Mouse (Mus musculus) intestine, embryonic 16.5 days (tissue): ENCODE measurements around the gene Fbxo31. TPM values are rescaled to one million over a fixed set of nuclear protein-coding genes. Genes with fewer than 3 reads are reported as not detected.

ENCODE experiments used
- ATAC-seq: fragments of 200-750 bp; cut with Nextera tagmentation; 2 replicates; pipeline ENCODE4 v1.8.0; 2017; ENCODE audit warnings: moderate TSS enrichment, moderate library complexity
- H3K27ac ChIP-seq: fragments of 300-500 bp; sonication (generic); 2 replicates; pipeline ENCODE4 v1.5.1; 2014; ENCODE audit warnings: mild to moderate bottlenecking, low read length
- H3K27me3 ChIP-seq: fragments of 300-500 bp; sonication (generic); replicated peaks from 2 replicates; pipeline ENCODE4 v1.6.1; 2014; ENCODE audit warnings: low read length, control low read depth, mixed read lengths; ENCODE audit not compliant: control insufficient read depth, insufficient read depth
- H3K36me3 ChIP-seq: fragments of 300-500 bp; sonication (generic); 2 replicates; pipeline ENCODE4 v1.6.1; 2014; ENCODE audit warnings: low read length, control low read depth; ENCODE audit not compliant: control insufficient read depth, insufficient read depth
- H3K4me1 ChIP-seq: fragments of 300-500 bp; sonication (generic); 2 replicates; pipeline ENCODE4 v1.6.1; 2014; ENCODE audit warnings: low read length, control low read depth, mixed read lengths; ENCODE audit not compliant: control insufficient read depth, insufficient read depth
- H3K4me2 ChIP-seq: fragments of 300-500 bp; sonication (generic); 2 replicates; pipeline ENCODE4 v1.6.1; 2014; ENCODE audit warnings: low read depth, low read length, control low read depth
- H3K4me3 ChIP-seq: fragments of 300-500 bp; sonication (generic); 2 replicates; pipeline ENCODE4 v1.5.1; 2014; ENCODE audit warnings: mild to moderate bottlenecking, low read length
- H3K9ac ChIP-seq: fragments of 300-500 bp; sonication (generic); 2 replicates; pipeline ENCODE4 v1.6.1; 2014; ENCODE audit warnings: low read depth, low read length
- H3K9me3 ChIP-seq: fragments of 300-500 bp; sonication (generic); 2 replicates; pipeline ENCODE4 v1.6.1; 2016; ENCODE audit warnings: low read length, control low read depth; ENCODE audit not compliant: control insufficient read depth
- WGBS: fragments of 180-500 bp; shearing (Covaris S2); extraction: QIAGEN DNeasy Blood & Tissue Kit; methylation state at CpG from one replicate; pipeline ENCODE4 v1.1.7; 2014; 5-methylcytosine and 5-hydroxymethylcytosine counted together
- polyA plus RNA-seq: library from polyadenylated mRNA; unstranded; fragments of >200 nt; fragmentation: Nextera tagmentation; extraction: Ambion mirVana; gene quantifications from 2 replicates; pipeline ENCODE4 v1.2.1, GENCODE M21; 2015

Fbxo31 gene
- polyA plus RNA-seq, 1 experiment from 2014 or later = 10.6 TPM

DNA sequence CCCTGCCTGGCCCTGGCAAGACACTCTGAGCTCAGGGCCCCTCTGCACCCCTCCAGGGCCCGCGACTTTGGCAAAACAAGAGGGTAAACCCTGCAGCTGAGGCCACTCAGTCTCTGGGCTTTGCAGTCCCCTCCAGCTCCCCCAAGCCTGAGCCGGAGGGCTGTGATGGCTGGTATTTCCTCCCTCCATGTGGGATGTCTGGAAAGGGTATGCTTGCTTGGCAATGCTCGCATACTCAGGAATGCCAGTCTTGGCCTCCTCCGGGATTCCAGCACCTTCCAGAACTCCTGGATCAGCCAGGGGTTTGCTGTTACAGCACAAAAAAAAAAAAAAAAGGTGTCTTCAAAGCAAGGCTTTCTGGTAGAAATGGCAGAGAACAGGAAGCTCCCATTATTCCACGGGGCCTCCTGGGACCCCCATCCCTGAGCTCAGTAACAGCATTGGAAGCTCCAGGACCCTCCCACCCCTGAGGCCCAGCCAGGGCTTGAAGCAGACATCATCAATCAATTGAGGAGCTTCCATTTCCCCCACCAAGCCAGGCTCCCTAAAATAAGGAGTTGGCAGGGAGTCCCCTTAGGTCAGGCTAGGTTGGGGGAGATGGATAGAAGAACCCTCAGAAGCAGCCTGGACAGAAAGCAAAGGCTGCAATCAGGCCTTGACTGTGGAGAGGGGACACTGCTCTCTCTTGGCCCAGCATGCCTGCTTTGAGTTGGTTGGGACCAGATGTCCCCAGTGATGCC lies 51.6 kb downstream of the Fbxo31 start:
- no peak overlapping the region for H3K9ac ChIP-seq
- H3K9me3 ChIP-seq = no peaks in the 10 kb centered on the region
- no peaks in the 10 kb centered on the region for H3K27me3 ChIP-seq
- no peaks in the 10 kb centered on the region for H3K36me3 ChIP-seq
- no peak overlapping the region for H3K4me3 ChIP-seq
- H3K4me1 ChIP-seq = no peaks in the 10 kb centered on the region
- no peak for ATAC-seq
- H3K4me2 ChIP-seq = no peak overlapping the region
- H3K27ac ChIP-seq = no peak overlapping the region
- WGBS = 62% methylated on average over 6 of the region's 6 CpGs

DNA sequence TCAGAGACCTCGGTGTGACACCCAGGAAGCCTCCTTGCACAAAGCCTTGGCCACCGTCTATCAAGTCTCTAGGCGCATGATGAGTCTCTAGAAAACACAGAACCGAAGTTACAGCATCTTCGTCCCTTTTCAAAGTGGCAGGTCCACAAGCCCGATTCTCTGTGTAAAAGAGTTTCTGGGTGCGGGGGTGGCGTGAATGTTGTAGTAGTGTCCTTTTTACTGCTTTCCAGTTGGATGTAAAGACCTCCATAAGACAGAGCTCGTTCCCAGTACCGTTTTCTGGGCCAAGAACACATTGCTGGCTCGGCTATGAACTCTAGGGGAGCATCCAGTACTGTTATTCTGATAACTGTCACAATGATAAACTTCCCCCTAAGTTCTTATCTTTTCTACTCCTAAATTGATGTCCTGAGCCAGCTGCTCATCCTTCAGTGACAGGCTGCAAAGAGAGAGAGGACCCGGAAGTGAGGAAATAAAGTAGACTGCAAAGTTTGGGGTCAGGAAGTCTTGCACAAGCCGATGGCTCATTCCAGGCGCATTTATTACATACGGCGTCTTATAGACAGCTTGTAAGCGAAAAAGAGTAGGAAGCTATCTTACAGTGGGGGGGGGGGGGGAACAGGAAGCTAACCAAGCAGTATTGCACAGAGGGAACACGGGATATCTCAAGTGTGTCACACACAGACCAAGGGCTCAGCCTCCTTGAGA lies 53.3 kb downstream of the Fbxo31 start:
- Histone ChIP-seq H3K4me2 (no peak overlapping the region), H3K27me3 (no peaks in the 10 kb centered on the region), H3K4me1 (no peaks in the 10 kb centered on the region), H3K27ac (no peak overlapping the region), H3K9ac (no peak overlapping the region), H3K4me3 (no peak overlapping the region), H3K9me3 (no peaks in the 10 kb centered on the region), H3K36me3 (no peaks in the 10 kb centered on the region)
- ATAC-seq = no peak
- WGBS = 68% methylated on average over 18 of the region's 18 CpGs

DNA sequence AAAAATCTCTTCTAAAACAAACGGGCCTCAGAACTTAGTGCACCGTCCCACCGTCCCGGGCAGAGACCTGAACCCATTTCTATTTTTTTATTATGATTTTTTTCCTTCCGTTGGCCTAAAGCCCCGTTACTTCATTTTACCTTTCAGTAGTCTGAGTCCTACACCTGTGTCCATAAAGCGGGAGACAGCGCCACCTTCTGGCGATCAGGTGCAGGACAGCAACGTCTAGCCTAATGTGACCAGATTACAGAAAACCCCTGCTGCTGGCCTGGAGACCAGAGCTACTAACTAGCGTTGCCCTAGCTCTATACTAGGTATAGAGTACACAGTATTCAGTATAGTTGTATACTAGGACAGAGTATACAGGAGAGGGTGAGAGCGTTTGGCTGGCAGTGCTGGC lies 65.2 kb downstream of the Fbxo31 start:
- Histone ChIP-seq H3K36me3 (no peaks in the 10 kb centered on the region), H3K9me3 (no peaks in the 10 kb centered on the region), H3K4me3 (no peak overlapping the region), H3K27me3 (peaks cover 9% of the 10 kb centered on the region; the same call in 1 of the 2 replicates), H3K4me2 (no peak overlapping the region), H3K4me1 (no peaks in the 10 kb centered on the region), H3K27ac (no peak overlapping the region), H3K9ac (no peak overlapping the region)
- 4% methylated on average over 12 of the region's 12 CpGs for WGBS
- peak; percentile 55; the same call in 1 of the 2 replicates for ATAC-seq

DNA sequence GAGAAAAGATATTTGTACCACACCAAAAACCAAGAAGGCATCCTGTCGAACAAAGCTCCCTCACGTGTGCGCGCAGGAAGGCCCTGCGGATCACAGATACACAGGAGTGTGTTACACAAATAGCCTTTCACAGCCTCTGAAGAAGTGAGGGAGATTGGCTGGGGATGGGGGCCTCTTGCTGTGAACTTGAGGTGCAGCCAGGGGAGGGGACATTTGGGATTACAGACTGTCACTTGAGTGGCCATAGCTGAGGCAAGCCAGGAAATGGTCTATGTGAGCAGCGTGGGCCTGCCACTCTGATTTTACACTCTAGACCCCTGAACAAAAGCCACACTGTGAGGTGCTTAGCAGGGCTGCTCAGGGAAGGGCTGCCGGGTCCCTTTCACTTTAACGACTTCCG lies 66.9 kb downstream of the Fbxo31 start:
- Histone ChIP-seq H3K27me3 (peaks cover 9% of the 10 kb centered on the region; the same call in 1 of the 2 replicates), H3K9me3 (no peaks in the 10 kb centered on the region), H3K27ac (no peak overlapping the region), H3K4me2 (no peak overlapping the region), H3K9ac (no peak overlapping the region), H3K4me3 (no peak overlapping the region), H3K4me1 (no peaks in the 10 kb centered on the region), H3K36me3 (no peaks in the 10 kb centered on the region)
- 60% methylated on average over 9 of the region's 9 CpGs for WGBS
- no peak for ATAC-seq

Other genes with a start within 250 kb of the Fbxo31 start
- not detected in 2 replicates for gene 1700018B08Rik, start 34.5 kb downstream of the Fbxo31 start, polyA plus RNA-seq
- gene Map1lc3b, start 11.6 kb upstream of the Fbxo31 start, polyA plus RNA-seq = 190 and 192 TPM in 2 replicates
- 7.7 and 9.5 TPM in 2 replicates for gene Zcchc14, start 74.1 kb upstream of the Fbxo31 start, polyA plus RNA-seq
- gene Jph3, start 150.8 kb upstream of the Fbxo31 start, polyA plus RNA-seq = 2.8 and 3.3 TPM in 2 replicates